In genomic region chr9:111916684-111917535, GRCm38 (mm10) we compare ENCODE assay signal across 9 mouse cellular contexts.
A peak's percentile ranks its signal among the peaks of the same experiment; 100 is the strongest.
DNase-seq lines count a peak whose midpoint lies in the region; ATAC-seq and TF ChIP-seq lines count a peak whose summit lies in the region.
"Had no signal": no experiment of that assay in that cellular context is flagged by ENCODE, and none has a peak within 500 bp of the region (broad histone marks: within the 10 kb centered on the region; RNA-seq: fewer than 3 reads in every experiment).

No protein-coding gene starts in this region.

- no peak overlapping the region for H3K4me2 ChIP-seq in liver, embryonic 12.5 days
- peak overlapping the region; percentile 36 for H3K4me2 ChIP-seq in forebrain, embryonic 12.5 days
- peak overlapping the region; percentile 36; the same call in 1 of the 2 replicates for H3K4me2 ChIP-seq in hindbrain, postnatal 0 days (ENCODE audit: low read depth, low read length)
- H3K4me2 ChIP-seq in limb, embryonic 12.5 days: peak overlapping the region; percentile 41; the same call in 1 of the 2 replicates

- peak; percentile 30 for DNase-seq in liver
- DNase-seq in brain, embryonic 18.5 days (ENCODE audit: low read depth, low spot score): peak; percentile 60
- peak; percentile 91 for DNase-seq in hindbrain, postnatal 0 days (ENCODE audit: low spot score)

- TF ChIP-seq POLR2A in olfactory bulb, adult 2 months (IDR thresholded peaks at IDR 0.05; ENCODE audit: insufficient read depth, low read depth, low read length): no peak

- no peak overlapping the region for H3K27ac ChIP-seq in liver, embryonic 12.5 days
- H3K27ac ChIP-seq in forebrain, embryonic 12.5 days: no peak overlapping the region
- H3K27ac ChIP-seq in hindbrain, postnatal 0 days: no peak overlapping the region
- H3K27ac ChIP-seq in limb, embryonic 12.5 days: no peak overlapping the region
- no peak overlapping the region for H3K27ac ChIP-seq in olfactory bulb, adult 2 months (ENCODE audit: insufficient read depth, low read depth, low read length)

- TF ChIP-seq CTCF in hindbrain, postnatal 0 days (IDR thresholded peaks at IDR 0.05; ENCODE audit: low read depth): peak; percentile 85
- TF ChIP-seq CTCF in olfactory bulb, adult 2 months (IDR thresholded peaks at IDR 0.05; ENCODE audit: insufficient read depth, low read depth, low read length): peak; percentile 65

- H3K4me1 ChIP-seq in liver, embryonic 12.5 days: no peaks in the 10 kb centered on the region
- no peaks in the 10 kb centered on the region; the same call in 1 of the 2 replicates for H3K4me1 ChIP-seq in forebrain, embryonic 12.5 days
- H3K4me1 ChIP-seq in hindbrain, postnatal 0 days (ENCODE audit: insufficient read depth, low read length): no peaks in the 10 kb centered on the region
- H3K4me1 ChIP-seq in limb, embryonic 12.5 days (replicated peaks): peaks cover 4% of the 10 kb centered on the region; the same call in 1 of the 2 replicates
- H3K4me1 ChIP-seq in olfactory bulb, adult 2 months (ENCODE audit: control insufficient read depth, insufficient read depth, low read length): no peaks in the 10 kb centered on the region

- H3K27me3 ChIP-seq in liver, embryonic 12.5 days (replicated peaks): no peaks in the 10 kb centered on the region
- H3K27me3 ChIP-seq in forebrain, embryonic 12.5 days: no peaks in the 10 kb centered on the region
- no peaks in the 10 kb centered on the region for H3K27me3 ChIP-seq in hindbrain, postnatal 0 days (ENCODE audit: insufficient read depth, low read length)
- H3K27me3 ChIP-seq in limb, embryonic 12.5 days: no peaks in the 10 kb centered on the region

- no peaks in the 10 kb centered on the region for H3K36me3 ChIP-seq in liver, embryonic 12.5 days
- no peaks in the 10 kb centered on the region for H3K36me3 ChIP-seq in forebrain, embryonic 12.5 days (replicated peaks)
- H3K36me3 ChIP-seq in hindbrain, postnatal 0 days (ENCODE audit: insufficient read depth, low read length): no peaks in the 10 kb centered on the region
- no peaks in the 10 kb centered on the region for H3K36me3 ChIP-seq in limb, embryonic 12.5 days

- no peaks in the 10 kb centered on the region for H3K9me3 ChIP-seq in liver, embryonic 12.5 days (replicated peaks)
- H3K9me3 ChIP-seq in forebrain, embryonic 12.5 days: no peaks in the 10 kb centered on the region
- no peaks in the 10 kb centered on the region for H3K9me3 ChIP-seq in hindbrain, postnatal 0 days (ENCODE audit: low read length)
- no peaks in the 10 kb centered on the region for H3K9me3 ChIP-seq in limb, embryonic 12.5 days

- H3K4me3 ChIP-seq in liver, embryonic 12.5 days: no peak overlapping the region
- peak overlapping the region; percentile 4; the same call in 1 of the 2 replicates for H3K4me3 ChIP-seq in forebrain, embryonic 12.5 days (replicated peaks)
- no peak overlapping the region for H3K4me3 ChIP-seq in hindbrain, postnatal 0 days (ENCODE audit: low read length)
- H3K4me3 ChIP-seq in limb, embryonic 12.5 days (replicated peaks): no peak overlapping the region
- H3K4me3 ChIP-seq in olfactory bulb, adult 2 months (ENCODE audit: insufficient read depth, low read depth, low read length): no peak overlapping the region
- H3K4me3 ChIP-seq: myocyte had no signal

- no peak for ATAC-seq in liver, embryonic 12.5 days
- ATAC-seq in forebrain, embryonic 12.5 days (ENCODE audit: low FRiP score): peak; percentile 73
- ATAC-seq in hindbrain, postnatal 0 days: peak; percentile 84
- ATAC-seq in limb, embryonic 12.5 days (ENCODE audit: insufficient number of reproducible peaks, insufficient read depth, low FRiP score, low TSS enrichment, low read depth): peak; percentile 83; the same call in 1 of the 2 replicates
- ATAC-seq in erythroblast, adult 5-6 weeks (replicated peaks; ENCODE audit: low FRiP score, poor library complexity, severe bottlenecking): no peak

- no peak overlapping the region for H3K9ac ChIP-seq in liver, embryonic 12.5 days
- no peak overlapping the region for H3K9ac ChIP-seq in forebrain, embryonic 12.5 days
- H3K9ac ChIP-seq in hindbrain, postnatal 0 days (replicated peaks; ENCODE audit: low read length): no peak overlapping the region
- H3K9ac ChIP-seq in limb, embryonic 12.5 days (replicated peaks): no peak overlapping the region

- 24% methylated on average over 17 of the region's 17 CpGs for WGBS in liver, embryonic 12.5 days (ENCODE audit: insufficient replicate concordance)
- WGBS in forebrain, embryonic 12.5 days: 28% methylated on average over 17 of the region's 17 CpGs
- 33% methylated on average over 17 of the region's 17 CpGs for WGBS in hindbrain, postnatal 0 days
- WGBS in limb, embryonic 12.5 days: 38% methylated on average over 17 of the region's 17 CpGs
- WGBS in olfactory bulb, adult 2 months: 29% methylated on average over 17 of the region's 17 CpGs

Comparison
In these comparisons a context has a peak if more than half of its experiments do, and no peak if none do; other contexts are left out.
1. DNase-seq: peak in every context shown above with its lines; median percentile 91 in hindbrain, postnatal 0 days; 60 in brain, embryonic 18.5 days; 30 in liver.
2. ATAC-seq: peak in forebrain, embryonic 12.5 days (single experiment), hindbrain, postnatal 0 days (single experiment) and limb, embryonic 12.5 days (single experiment); none in liver, embryonic 12.5 days (single experiment) and erythroblast, adult 5-6 weeks (single experiment).